Mouse (Mus musculus) CH12.LX (cell line): Measurements from ENCODE around the gene Cdh24.

Source experiments
- EP300 ChIP-seq: IDR thresholded peaks from 2 replicates; pipeline ENCODE4 v1.6.1; 2011; ENCODE audit warnings: low read length, improper control_type of control experiment
- POLR2A ChIP-seq: IDR thresholded peaks from 2 replicates; pipeline ENCODE4 v1.6.1; 2011; ENCODE audit warnings: low read depth, mild to moderate bottlenecking, improper control_type of control experiment, low read length
- USF1 ChIP-seq: IDR thresholded peaks from 2 replicates; pipeline ENCODE4 v1.6.1; 2014; ENCODE audit warnings: low read depth, mild to moderate bottlenecking, inconsistent platforms, low read length, improper control_type of control experiment

DNA sequence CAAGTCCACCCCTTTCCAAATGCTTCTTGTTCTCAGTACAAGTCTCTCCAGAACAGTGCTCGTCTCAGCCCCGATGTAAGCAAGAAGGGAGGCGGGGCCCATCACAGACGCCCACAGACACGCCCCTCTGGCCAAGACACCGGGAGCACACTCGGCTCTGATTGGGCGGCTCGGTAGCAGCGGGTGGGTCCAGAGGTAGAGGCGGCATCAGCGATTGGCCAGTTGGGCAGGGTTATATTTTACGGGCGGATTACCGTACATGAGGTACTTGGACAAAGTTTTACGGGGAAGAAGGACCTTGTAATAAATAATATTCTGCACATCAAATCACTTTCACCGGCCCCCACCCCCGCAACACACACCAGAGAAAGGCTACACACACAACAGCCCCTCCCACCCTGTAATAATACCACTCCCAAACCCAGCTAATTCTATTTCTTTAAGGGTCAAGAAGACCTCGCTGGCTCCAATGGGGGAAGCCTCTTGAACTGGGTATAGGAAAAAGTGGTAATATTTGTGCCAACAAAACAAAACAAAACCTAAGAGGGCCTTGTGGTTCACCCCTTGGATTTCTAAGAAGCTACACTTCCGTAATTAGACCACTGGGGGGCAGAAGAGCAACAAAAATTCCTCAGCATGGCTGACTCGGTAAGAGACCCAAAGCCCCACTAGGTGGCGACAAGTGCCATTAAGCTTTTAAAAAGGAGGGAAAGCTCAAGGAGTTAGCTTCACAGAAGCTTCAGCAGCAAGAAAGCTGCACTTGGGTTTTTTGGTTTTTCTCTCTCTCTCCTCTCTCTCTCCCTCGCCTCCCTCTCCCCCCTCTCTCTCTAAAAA, 9.7 kb upstream of the Cdh24 start:
- TF ChIP-seq USF1 (no peak), POLR2A (peak; percentile 20; the same call in 1 of the 2 replicates), EP300 (no peak)
